Mouse (Mus musculus) lung, postnatal 4 days (tissue): ENCODE data around the gene Stx5a.

Experiments used
- DNase-seq, 2 experiments: peaks; one replicate each; pipeline ENCODE4 v3.0.0; 2021

The Stx5a gene

GRCm38 (mm10) chr19:8741243-8741869 is at the start of gene Stx5a:
Gene Stx5a, plus strand, starts transcription at chr19:8741413.
- peak; percentile 96 to 98 for DNase-seq

- DNase-seq: no peak
Observed at GRCm38 (mm10) chr19:8691871-8692539, 49.2 kb upstream of the Stx5a start.

- no peak for DNase-seq
Observed at GRCm38 (mm10) chr19:8692740-8693139, 48.5 kb upstream of the Stx5a start.

DNA sequence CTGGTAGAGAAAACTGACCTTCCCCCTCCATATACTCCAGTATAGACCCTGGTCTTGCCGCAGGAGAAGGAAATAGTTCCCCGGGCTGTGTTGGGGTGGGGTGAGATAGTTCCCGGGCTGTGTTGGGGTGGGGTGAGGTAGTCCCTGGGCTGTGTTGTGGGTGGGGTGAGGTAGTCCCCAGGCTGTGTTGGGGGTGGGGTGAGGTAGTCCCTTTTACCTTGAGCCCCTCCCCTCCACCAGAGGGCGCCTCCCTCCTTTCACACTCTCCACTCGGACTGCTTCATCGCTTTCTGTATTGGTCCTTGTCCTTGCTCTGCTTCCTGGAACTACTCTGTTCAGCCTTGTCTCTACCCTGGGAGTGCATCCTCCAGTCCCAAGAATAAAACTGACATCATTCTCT is 45.9 kb upstream of the Stx5a start:
- peak; percentile 63 to 72 for DNase-seq

- DNase-seq: no peak
Observed at GRCm38 (mm10) chr19:8699652-8700051, 41.6 kb upstream of the Stx5a start.

- DNase-seq: peak; percentile 66 to 81
Observed at GRCm38 (mm10) chr19:8702458-8702857, 38.8 kb upstream of the Stx5a start.

DNA sequence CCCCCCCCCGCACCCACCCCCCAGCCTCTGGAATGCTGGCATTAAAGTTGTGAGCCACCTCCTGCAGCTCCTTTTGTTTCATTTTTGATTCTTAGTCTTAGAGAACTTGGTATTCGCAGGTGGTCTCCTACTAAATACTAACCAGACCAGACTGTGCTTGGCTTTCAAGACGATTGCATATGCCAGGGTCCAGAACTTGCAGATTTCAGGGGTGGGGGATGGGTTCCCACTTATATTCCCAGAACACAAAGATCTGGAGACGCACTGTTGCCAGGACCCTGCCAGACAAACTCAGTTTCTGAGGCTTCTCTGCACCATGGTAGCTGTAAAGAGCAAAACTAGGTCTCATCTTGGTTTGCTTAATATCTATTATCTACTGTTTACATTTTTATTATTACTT is 37.6 kb upstream of the Stx5a start:
- no peak for DNase-seq

DNA sequence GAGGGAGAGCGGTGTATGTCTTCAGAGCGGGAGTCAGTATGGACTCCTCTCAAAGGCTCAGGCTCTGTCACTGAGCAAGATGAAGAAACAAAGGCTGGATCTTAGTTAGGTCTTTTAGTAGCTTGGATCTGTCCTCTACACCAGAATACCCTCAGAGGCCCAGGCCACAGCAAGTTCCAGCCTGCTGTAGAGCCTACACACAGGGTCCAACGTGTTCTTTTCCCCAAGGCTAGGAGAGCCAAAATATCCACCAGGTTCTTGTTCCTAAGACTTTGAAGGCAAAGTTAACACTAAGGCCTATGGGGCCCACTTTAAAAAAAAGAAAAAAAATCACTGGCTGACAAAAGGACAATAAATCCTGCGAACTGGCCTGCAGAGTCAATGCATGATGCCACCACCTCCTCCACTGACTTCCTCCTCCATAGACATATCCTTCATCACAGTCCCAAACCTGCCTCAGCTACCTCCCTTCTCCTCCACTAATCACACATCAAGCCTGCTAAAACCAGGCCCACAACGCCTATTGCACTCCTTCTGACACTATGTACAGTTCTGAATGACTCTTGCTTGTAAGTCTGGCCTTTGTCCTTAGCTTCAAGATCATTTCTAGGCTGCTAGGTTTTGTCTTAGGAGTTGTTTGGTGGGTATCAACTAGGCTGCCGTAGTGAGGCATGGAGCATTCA is 36.0 kb upstream of the Stx5a start:
- DNase-seq: no peak

DNA sequence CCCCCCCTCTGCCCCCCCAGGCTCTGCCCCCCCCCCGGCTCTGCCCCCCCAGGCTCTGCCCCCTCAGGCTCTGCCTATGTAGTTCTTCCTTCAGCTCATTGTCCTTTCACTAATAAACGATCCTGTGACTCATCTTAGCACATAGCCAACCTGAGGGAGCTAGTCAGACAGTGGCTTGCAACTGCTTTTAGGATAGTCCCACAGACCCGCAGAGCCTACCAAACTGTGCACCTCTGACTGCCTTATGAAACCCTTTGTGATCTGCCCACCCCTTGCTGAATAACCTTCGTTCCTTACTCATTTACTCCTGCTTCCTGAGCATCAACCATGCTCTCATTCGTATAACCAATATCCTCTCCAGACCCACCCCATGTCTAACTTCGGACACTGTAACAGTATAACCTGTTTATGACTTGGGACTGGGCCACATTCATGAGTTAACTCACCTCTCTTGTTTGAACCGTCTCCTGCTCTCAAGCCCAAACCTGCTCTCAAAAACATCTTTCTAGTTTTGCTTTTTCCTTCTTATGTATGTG is 35.0 kb upstream of the Stx5a start:
- no peak for DNase-seq

- DNase-seq: no peak
Observed at GRCm38 (mm10) chr19:8706930-8707329, 34.3 kb upstream of the Stx5a start.

DNA sequence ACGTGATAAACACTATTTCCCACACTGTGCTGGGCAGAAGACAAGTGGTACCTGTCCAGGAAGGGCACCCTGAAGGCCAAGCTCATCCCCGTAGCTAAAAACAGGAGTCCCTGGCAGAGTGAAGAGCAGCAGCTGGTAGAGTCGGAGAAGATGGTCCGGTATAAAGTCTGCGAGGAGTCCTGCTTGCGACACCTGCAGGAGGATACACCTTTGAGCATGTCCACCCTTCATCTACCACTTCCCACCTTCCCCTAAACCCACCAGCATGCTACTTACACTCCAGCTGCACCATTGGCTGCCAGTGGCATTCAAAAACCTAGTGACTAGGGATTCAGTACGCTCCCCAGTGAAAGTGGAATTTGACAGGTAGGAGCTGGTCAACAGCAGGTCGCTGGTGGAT is 32.3 kb upstream of the Stx5a start:
- DNase-seq: no peak

- peak in 1 of 2 experiments; percentile 22 for DNase-seq
Observed at GRCm38 (mm10) chr19:8710057-8710456, 31.2 kb upstream of the Stx5a start.

DNA sequence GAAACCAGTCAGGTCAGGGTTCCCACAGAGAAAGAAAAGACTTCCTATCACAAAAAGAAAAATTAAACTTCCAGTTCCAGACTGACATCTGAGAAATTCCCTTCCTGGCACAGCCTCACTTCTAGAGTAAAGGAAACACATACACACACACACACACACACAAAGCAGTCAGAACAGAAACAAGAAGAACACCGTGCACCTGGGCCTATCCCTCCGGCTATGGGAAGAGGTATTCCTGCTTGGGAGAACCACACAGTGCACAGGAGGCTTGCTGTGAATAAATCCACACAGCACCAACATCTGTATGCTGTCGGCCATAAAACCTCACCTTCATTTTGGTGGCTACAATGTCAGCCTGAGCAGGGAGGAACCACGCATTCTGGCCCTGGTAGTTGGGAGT is 29.7 kb upstream of the Stx5a start:
- DNase-seq: no peak

DNA sequence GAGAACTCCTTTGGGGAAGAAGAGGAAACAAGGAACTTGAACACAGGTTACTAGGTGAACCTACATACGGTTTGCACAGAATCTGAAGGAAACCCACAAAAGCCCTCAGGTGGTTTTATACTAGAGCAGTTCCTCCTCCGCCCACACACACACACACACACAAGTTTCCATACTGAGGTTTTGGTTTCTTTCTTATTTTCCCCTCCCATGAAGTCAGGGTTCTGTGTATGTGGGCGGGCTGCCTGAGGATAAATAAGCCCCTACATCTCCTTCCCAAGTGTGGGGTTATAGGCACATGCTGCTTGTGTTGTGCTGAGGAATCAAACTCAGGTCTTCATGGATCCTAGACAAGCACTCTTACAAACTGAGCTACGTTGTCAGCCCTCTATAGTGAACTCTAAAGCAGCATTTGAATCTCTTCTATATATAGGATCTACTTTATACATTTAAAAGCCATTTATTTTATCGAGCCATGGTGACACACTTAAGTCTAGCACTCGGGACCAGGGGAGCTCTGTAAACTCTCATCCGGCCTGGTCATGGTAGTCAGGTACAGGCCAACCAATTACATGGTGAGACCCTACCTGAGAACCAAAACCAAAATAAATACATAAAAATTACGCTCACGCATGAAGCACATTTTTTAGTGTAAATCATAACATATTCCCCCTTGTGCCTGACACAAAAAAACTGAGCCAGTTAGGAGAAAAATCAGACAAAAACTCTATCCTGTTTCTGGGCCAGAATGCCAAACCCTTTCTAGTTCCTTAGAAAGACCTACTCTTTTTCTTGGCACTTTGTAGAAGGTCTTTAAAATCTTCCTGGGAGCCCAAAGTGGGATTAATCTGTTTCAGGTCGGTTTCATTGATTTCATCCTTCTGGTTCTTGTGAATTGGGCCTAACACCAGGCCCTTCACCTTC is 29.0 kb upstream of the Stx5a start:
- no peak for DNase-seq

DNA sequence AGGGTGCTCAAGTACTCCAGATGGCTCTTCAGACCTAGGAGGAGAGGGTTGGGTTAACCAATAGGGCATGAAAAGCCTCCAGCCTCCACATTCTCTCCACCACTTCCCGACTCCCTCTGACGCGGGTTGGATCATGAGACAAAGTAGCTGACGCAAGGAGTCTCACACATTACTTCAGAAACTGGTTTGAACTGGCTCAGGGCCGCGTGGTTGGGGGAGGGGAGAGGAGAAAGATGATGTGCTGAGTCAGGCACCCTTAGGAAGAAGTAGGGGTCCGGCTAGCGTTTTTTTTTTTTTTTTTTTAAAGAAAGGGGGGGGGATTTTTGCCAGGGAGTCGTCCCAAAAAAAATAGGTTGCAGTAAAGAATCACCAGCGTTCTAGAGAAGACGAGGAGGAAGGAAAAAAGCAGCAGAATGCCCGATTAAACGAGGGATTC is 28.3 kb upstream of the Stx5a start:
- DNase-seq: peak; percentile 89

- DNase-seq: peak; percentile 95
Observed at GRCm38 (mm10) chr19:8713306-8713996, 27.8 kb upstream of the Stx5a start.

DNA sequence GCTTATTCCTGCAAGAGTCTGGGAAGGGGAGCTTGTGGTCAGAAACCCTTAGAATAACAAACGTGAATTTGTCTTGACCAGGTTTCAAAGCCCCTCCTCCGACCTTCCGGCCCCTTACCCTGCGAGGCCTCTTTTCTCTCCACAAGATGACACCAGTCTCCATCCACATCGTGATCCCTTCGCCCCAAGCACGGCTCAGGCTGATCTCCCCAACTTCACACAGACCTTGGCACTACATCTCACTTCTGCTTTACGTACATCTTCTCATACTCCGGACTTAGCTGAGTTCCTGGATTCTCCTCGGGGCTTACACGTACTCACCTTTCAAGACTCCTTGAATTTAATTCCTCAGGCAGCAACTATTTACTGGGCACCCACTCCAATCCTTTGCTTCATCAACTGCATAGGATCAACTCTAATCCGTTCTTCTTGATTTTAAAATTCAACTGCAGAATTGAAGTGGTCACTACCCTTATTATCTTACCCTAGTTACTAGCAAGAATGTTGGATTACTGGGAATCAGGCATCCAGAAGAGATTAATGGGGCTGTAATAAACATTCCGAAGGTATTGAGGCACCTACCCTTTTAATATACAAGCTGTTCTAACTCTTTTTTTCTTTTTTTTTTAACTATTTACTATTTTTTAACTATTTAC is 27.1 kb upstream of the Stx5a start:
- DNase-seq: no peak

- DNase-seq: no peak
Observed at GRCm38 (mm10) chr19:8714653-8715481, 26.3 kb upstream of the Stx5a start.

- no peak for DNase-seq
Observed at GRCm38 (mm10) chr19:8715868-8716766, 25.1 kb upstream of the Stx5a start.
